Mouse (Mus musculus): ENCODE measurements around the gene Atox1. TPM values are rescaled to one million over a fixed set of nuclear protein-coding genes. Genes with fewer than 3 reads are reported as not detected.
A peak's percentile ranks its signal among the peaks of the same experiment; 100 is the strongest.

Atox1 gene
- polyA plus RNA-seq, 1 experiment from 2014 or later: 274 TPM

DNA sequence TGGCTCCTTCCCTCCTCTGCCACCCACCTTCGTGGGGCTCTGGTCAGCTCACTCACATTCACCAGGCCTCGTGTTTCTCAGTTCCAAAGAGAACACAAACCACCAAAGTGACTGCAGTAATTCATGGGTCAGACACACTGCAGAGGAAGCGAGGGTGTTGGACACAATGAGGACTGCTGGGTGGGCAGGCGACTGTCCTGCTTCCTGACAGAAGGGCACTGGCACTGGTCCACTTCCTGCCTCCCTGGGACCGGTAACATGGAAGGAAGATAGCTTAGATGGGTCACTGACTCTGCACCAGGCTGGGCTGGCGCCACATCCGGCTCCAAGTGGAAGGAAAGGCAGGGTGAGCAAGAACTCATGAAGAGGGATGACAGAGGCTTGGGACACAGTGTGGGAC is 11.5 kb downstream of the Atox1 start:
- H3K4me3 ChIP-seq (replicated peaks): no peak overlapping the region
- no peaks in the 10 kb centered on the region for H3K4me1 ChIP-seq (replicated peaks)
- H3K9ac ChIP-seq (replicated peaks): no peak overlapping the region
- H3K4me2 ChIP-seq (replicated peaks): no peak overlapping the region
- peaks cover 43% of the 10 kb centered on the region for H3K36me3 ChIP-seq
- H3K9me3 ChIP-seq: no peaks in the 10 kb centered on the region
- ATAC-seq: no peak
- H3K27ac ChIP-seq: no peak overlapping the region
- 84% methylated on average over 7 of the region's 7 CpGs for WGBS
- no peaks in the 10 kb centered on the region for H3K27me3 ChIP-seq

DNA sequence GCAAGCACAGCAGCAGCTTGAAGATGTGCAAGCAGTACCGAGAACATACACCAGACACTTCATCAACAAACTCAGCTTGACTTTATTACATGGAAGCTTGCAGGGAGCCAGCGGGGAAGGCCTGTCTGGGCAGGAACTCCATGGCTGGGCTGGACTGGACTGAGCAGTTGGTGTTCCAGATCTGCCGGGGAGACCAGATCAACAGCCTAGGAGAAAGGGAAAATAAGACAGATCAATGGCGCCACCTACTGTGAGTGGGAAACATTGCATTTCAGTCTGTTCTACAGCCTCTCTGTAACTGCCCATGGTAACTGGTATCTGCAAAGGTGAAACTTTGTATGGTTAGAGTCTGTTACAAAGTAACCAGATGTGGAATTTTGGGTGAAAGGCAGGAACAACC is 14.5 kb downstream of the Atox1 start:
- Histone ChIP-seq H3K4me3 (replicated peaks) (no peak overlapping the region), H3K4me1 (replicated peaks) (no peaks in the 10 kb centered on the region), H3K4me2 (replicated peaks) (no peak overlapping the region), H3K27ac (no peak overlapping the region), H3K27me3 (no peaks in the 10 kb centered on the region), H3K9ac (replicated peaks) (no peak overlapping the region), H3K36me3 (peaks cover 31% of the 10 kb centered on the region), H3K9me3 (no peaks in the 10 kb centered on the region)
- ATAC-seq: peak; percentile 80
- WGBS: 24% methylated on average over 4 of the region's 4 CpGs

DNA sequence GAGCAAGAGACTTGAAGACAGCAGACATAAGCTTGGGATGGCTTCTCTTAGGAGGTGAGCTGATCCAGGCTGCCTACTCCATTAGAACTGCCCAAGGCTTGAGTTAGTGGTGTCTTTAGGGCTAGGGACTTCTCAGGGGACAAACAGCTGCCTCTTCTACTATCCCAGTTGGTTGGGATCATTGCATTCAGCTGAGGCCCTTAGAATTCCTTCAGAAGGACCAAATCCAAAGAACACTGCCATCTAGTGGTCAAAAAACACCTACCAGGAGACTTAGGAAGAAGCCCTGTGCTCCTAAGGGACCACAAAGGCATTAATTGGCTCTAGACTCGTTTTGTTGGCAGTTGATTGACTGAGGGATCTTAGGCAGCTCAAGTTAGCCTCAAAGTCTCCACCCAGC is 16.3 kb downstream of the Atox1 start:
- no peak overlapping the region for H3K27ac ChIP-seq
- 3% methylated on average over 1 of the region's 1 CpGs for WGBS
- H3K36me3 ChIP-seq: peaks cover 16% of the 10 kb centered on the region
- no peaks in the 10 kb centered on the region for H3K9me3 ChIP-seq
- ATAC-seq: 0 out of 2 replicates have a peak, but pooled peaks have one; percentile 17
- H3K27me3 ChIP-seq: no peaks in the 10 kb centered on the region
- H3K4me3 ChIP-seq (replicated peaks): no peak overlapping the region
- no peaks in the 10 kb centered on the region for H3K4me1 ChIP-seq (replicated peaks)
- no peak overlapping the region for H3K4me2 ChIP-seq (replicated peaks)
- no peak overlapping the region for H3K9ac ChIP-seq (replicated peaks)

DNA sequence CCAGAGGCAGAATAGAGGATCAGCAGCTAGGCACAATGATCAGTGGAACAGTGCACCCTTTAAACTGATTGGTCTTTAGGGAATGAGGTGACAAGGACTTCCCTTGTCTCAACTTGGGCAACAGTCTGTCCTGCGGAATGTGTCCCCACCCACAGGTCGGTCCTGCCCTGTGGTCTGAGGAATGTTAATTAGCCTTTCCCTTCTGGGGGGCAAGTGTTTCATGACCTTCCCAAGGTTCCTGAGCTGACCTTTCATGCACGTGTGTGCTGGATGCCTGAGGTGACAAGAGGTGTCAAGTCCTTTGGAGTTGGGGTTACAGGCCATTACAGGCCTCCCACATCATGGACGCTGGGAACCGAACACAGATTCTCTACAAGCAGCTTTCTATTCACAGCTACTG is 21.3 kb downstream of the Atox1 start:
- Histone ChIP-seq H3K4me2 (replicated peaks) (no peak overlapping the region), H3K27me3 (no peaks in the 10 kb centered on the region), H3K36me3 (no peaks in the 10 kb centered on the region), H3K4me1 (replicated peaks) (no peaks in the 10 kb centered on the region), H3K9me3 (no peaks in the 10 kb centered on the region), H3K4me3 (replicated peaks) (no peak overlapping the region), H3K27ac (no peak overlapping the region), H3K9ac (replicated peaks) (no peak overlapping the region)
- ATAC-seq: no peak
- WGBS: 70% methylated on average over 5 of the region's 5 CpGs

DNA sequence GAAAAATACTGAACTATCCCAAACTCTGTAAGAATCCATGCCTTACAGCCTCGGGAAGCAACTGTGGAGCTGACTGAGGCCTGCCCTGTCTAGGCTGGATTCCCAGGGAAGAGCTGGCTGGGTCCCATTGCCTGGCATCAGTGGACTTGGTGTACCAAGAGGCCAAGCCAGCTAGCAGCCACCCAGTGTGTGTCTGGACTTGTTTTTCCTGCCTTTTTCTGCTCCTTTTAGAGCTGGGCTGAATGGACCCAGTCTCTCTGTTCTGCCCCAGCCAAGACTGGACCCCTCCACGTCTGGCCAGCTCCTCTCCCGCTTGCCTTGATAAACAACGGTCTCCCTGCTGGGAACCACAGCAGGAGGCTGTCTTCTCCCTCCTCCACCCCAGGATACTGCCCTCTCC is 23.0 kb downstream of the Atox1 start:
- H3K4me2 ChIP-seq (replicated peaks): no peak overlapping the region
- H3K9ac ChIP-seq (replicated peaks): no peak overlapping the region
- H3K27me3 ChIP-seq: no peaks in the 10 kb centered on the region
- 41% methylated on average over 4 of the region's 4 CpGs for WGBS
- no peaks in the 10 kb centered on the region for H3K4me1 ChIP-seq (replicated peaks)
- H3K36me3 ChIP-seq: no peaks in the 10 kb centered on the region
- no peak overlapping the region for H3K27ac ChIP-seq
- no peak for ATAC-seq
- H3K9me3 ChIP-seq: no peaks in the 10 kb centered on the region
- no peak overlapping the region for H3K4me3 ChIP-seq (replicated peaks)

DNA sequence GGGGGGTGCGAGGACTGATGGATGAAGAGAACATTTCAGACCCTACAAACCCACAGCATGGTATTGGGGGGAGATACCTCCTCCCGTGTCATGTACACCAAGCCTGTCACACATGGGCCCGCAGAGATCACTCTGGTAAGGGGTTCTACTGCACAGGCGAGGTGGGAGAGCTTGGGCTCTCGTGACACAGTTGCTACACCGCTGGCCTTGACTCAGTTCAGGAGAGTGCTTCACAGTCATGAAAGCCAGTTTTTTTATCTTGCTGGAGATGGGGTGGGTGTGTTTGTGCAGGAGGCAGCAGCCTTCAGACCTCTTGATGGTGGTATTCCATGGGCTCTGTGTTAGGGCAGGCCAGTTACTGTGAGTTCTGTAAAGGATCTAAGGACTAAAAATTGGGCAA is 24.9 kb downstream of the Atox1 start:
- Histone ChIP-seq H3K4me1 (replicated peaks) (no peaks in the 10 kb centered on the region), H3K9ac (replicated peaks) (no peak overlapping the region), H3K4me2 (replicated peaks) (no peak overlapping the region), H3K27ac (no peak overlapping the region), H3K9me3 (no peaks in the 10 kb centered on the region), H3K36me3 (no peaks in the 10 kb centered on the region), H3K4me3 (replicated peaks) (no peak overlapping the region), H3K27me3 (no peaks in the 10 kb centered on the region)
- 90% methylated on average over 6 of the region's 6 CpGs for WGBS
- ATAC-seq: no peak

DNA sequence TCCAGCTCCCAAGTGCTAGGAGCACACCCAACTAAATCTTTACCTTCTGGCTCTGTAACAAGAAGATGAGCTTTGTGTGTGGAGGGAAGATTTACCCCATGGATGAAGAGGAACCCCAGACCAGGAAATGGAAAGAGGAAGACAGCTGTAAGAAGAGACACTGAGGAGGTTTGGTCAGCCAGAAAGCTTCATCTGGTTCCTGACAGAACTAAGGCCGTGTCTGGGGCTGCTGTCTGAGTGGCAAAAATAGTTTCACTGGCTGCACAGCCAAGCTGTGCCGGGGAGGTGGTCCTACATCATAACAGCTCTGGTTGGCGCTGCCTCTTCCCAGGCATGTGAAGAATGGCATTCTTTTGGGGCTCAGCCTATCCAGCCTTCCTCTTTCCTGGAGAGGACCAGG is 28.1 kb downstream of the Atox1 start:
- no peaks in the 10 kb centered on the region for H3K9me3 ChIP-seq
- no peak overlapping the region for H3K9ac ChIP-seq (replicated peaks)
- ATAC-seq: no peak
- H3K27me3 ChIP-seq: no peaks in the 10 kb centered on the region
- H3K4me3 ChIP-seq (replicated peaks): no peak overlapping the region
- no peak overlapping the region for H3K27ac ChIP-seq
- no peaks in the 10 kb centered on the region for H3K36me3 ChIP-seq
- peaks cover 6% of the 10 kb centered on the region; the same call in 1 of the 2 replicates for H3K4me1 ChIP-seq (replicated peaks)
- WGBS: 68% methylated on average over 3 of the region's 3 CpGs
- no peak overlapping the region for H3K4me2 ChIP-seq (replicated peaks)

DNA sequence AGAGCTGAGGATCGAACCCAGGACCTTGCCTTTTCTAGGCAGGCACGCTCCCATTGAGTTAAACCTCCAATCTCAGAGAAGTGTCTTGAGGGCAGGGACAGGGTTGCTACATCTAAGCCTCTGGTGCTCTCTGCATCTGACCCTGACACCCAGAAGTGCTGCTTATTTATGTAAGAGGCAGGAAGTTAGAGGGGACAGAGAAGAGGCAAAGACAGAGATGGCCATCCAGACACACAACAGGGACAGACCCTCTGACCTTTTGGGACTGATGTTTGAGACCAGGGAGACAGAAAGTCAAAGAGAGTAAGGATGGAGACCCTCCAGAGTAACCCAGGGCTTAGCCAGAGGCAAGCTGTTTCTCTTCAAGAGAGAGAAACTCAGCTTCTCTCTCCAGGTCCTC is 31.1 kb downstream of the Atox1 start:
- H3K27ac ChIP-seq: no peak overlapping the region
- no peak overlapping the region for H3K4me3 ChIP-seq (replicated peaks)
- H3K4me1 ChIP-seq (replicated peaks): peaks cover 18% of the 10 kb centered on the region
- peaks cover 4% of the 10 kb centered on the region; the same call in 1 of the 2 replicates for H3K27me3 ChIP-seq
- no peaks in the 10 kb centered on the region for H3K36me3 ChIP-seq
- H3K9ac ChIP-seq (replicated peaks): no peak overlapping the region
- no peaks in the 10 kb centered on the region for H3K9me3 ChIP-seq
- WGBS: 93% methylated on average over 2 of the region's 2 CpGs
- no peak for ATAC-seq
- no peak overlapping the region for H3K4me2 ChIP-seq (replicated peaks)

DNA sequence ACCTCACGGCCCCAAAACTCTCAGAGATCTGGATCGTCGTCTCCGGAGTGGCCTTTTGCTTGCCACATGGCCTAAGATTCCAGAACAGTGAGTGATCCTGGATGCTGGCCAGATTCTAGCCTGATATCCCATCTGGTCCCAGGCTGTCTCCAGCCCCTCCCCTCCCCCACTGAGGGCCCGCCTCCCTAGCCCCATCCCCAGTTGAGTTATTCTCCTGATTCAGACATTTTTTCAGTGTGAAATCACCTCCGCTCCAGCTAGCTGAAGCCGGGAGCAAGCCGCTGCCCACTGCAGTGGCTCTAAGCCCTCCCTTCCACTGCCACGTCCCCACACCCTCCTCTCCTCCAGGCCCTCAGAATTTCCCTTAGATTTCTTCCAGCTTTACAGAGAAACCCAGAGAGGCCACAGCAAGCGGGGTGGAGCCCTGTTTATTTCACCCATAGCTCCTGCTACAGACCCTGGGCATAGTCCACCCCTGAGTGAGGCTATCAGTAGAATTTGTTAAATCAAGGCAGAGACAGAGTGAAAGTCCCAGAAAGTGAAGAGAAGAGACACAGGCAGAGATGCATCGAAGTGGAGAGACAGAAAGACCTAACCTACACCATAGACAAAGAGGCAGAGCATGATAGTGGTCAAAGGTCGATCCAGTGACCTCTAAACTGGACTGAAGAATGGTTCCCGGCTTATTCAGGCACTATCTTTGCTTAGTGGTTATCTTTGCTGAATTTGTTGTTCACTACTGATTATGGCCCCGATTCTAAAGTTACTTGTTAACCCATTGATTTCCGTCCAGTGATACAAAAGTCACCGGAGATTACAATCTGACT is 32.6 kb downstream of the Atox1 start:
- H3K4me1 ChIP-seq (replicated peaks): peaks cover 33% of the 10 kb centered on the region
- no peaks in the 10 kb centered on the region for H3K36me3 ChIP-seq
- H3K27ac ChIP-seq: peak overlapping the region; percentile 54; the same call in 1 of the 2 replicates
- H3K4me3 ChIP-seq (replicated peaks): no peak overlapping the region
- no peaks in the 10 kb centered on the region for H3K9me3 ChIP-seq
- peak; percentile 53 for ATAC-seq
- peaks cover 4% of the 10 kb centered on the region; the same call in 1 of the 2 replicates for H3K27me3 ChIP-seq
- no peak overlapping the region for H3K9ac ChIP-seq (replicated peaks)
- H3K4me2 ChIP-seq (replicated peaks): no peak overlapping the region
- 32% methylated on average over 16 of the region's 16 CpGs for WGBS

DNA sequence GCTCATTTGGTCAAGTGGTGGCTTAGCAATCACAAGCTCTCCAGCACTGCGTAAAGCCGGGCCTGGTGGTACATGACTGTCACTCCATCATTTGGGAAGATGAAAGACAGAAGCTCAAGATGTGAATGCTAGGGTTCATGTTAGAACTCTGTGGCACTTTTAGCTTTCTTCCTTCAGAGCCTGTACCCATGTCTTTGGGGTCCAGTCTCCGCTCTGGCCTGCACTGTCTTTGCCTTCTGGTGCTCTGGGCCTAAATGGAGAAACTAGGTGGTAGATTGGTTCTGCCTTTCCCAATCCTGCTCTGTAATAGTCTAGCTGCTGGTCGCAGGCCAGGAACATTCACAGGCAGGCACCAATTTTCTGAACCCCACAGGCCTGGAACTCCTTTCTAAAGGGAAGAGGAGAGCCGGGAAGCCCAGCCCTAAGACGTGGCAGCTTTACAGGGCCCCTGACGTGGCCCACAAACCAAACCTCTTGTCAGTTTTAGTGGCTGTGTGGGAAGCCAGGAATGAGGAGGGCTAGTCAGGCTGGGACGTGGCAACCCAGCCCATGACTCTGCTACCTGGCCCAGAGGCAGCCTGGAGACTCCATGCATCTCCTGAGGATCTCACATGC is 36.2 kb downstream of the Atox1 start:
- H3K27me3 ChIP-seq: peaks cover 4% of the 10 kb centered on the region; the same call in 1 of the 2 replicates
- no peaks in the 10 kb centered on the region for H3K36me3 ChIP-seq
- 73% methylated on average over 8 of the region's 8 CpGs for WGBS
- H3K27ac ChIP-seq: peak overlapping the region; percentile 76; the same call in 1 of the 2 replicates
- H3K9ac ChIP-seq (replicated peaks): no peak overlapping the region
- no peak overlapping the region for H3K4me2 ChIP-seq (replicated peaks)
- no peaks in the 10 kb centered on the region for H3K9me3 ChIP-seq
- H3K4me1 ChIP-seq (replicated peaks): peaks cover 42% of the 10 kb centered on the region
- no peak overlapping the region for H3K4me3 ChIP-seq (replicated peaks)
- ATAC-seq: no peak

DNA sequence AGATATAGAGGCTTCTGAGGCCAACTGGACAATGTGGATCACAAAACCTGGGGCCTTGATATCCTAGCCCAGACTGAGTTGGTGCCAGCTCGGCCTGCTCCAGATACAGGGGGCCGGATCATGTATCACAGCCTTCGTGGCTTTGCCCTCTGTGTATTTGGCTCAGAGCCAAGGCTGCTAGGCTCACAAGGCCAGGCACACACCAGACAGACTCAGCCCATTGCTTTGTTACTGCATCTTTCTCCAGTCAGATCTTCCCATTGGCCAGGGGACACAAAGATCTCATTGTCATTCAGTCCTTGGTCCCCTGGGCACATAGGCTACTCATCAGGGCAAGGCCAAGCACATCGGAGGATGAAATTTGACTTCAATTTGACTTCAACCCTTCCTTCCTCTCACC is 37.3 kb downstream of the Atox1 start:
- Histone ChIP-seq H3K4me1 (replicated peaks) (peaks cover 53% of the 10 kb centered on the region), H3K9me3 (no peaks in the 10 kb centered on the region), H3K9ac (replicated peaks) (no peak overlapping the region), H3K4me2 (replicated peaks) (no peak overlapping the region), H3K27ac (peak overlapping the region; percentile 76), H3K4me3 (replicated peaks) (no peak overlapping the region), H3K27me3 (peaks cover 4% of the 10 kb centered on the region; the same call in 1 of the 2 replicates), H3K36me3 (no peaks in the 10 kb centered on the region)
- peak; percentile 85 for ATAC-seq
- 8% methylated on average over 4 of the region's 4 CpGs for WGBS

DNA sequence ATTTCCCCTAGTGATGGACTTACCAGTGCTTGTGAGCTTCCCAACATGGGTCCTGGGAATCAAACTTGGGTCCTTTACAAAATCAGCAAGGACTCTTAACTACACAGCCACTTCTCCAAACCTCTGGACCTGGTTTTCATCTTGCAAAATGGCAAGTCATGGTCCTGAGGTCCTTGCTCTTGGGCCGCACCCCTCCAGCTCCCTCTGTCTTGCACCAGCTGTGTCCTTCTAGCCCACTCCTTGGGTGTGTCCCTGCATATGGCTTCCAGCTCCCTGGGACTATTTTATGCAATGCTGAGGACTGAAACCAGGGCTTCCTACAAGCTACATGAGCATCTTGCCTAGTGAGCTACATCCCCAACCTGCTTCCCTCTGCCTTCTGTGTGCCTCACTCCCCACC is 38.1 kb downstream of the Atox1 start, which contains the start of gene Sparc:
TSS of gene Sparc (minus strand) at position 206 of the 400 bp plus-strand sequence.
- ATAC-seq: no peak
- 96% methylated on average over 1 of the region's 1 CpGs for WGBS
- H3K4me3 ChIP-seq (replicated peaks): no peak within 1 kb of the TSS
- no peak within 1 kb of the TSS for H3K4me2 ChIP-seq (replicated peaks)
- no peak within 1 kb of the TSS for H3K9ac ChIP-seq (replicated peaks)
- H3K27me3 ChIP-seq: peaks cover 4% of the 10 kb centered on the region; the same call in 1 of the 2 replicates
- H3K27ac ChIP-seq: peak within 1 kb of the TSS; percentile 76
- peaks cover 55% of the 10 kb centered on the region for H3K4me1 ChIP-seq (replicated peaks)
- no peaks in the 10 kb centered on the region for H3K9me3 ChIP-seq
- no peaks in the 10 kb centered on the region for H3K36me3 ChIP-seq
